Mouse (Mus musculus) kidney, embryonic 16.5 days (tissue): ENCODE results near the gene Zkscan3. TPM values are rescaled to one million over a fixed set of nuclear protein-coding genes. Genes with fewer than 3 reads are reported as not detected.
A peak's percentile ranks its signal among the peaks of the same experiment; 100 is the strongest.

Experiments
- ATAC-seq: fragments of 200-750 bp; cut with Nextera tagmentation; 2 replicates; pipeline ENCODE4 v1.8.0; 2017; ENCODE audit warnings: moderate TSS enrichment; ENCODE audit not compliant: low FRiP score, low TSS enrichment
- H3K27ac ChIP-seq: fragments of 300-500 bp; sonication (generic); 2 replicates; pipeline ENCODE4 v1.5.1; 2014; ENCODE audit warnings: low read length
- H3K27me3 ChIP-seq: fragments of 300-500 bp; sonication (generic); 2 replicates; pipeline ENCODE4 v1.6.1; 2014; ENCODE audit warnings: low read length, control low read depth, mixed read lengths; ENCODE audit not compliant: insufficient read depth
- H3K36me3 ChIP-seq: fragments of 300-500 bp; sonication (generic); 2 replicates; pipeline ENCODE4 v1.6.1; 2014; ENCODE audit warnings: low read length, control low read depth, mixed read lengths; ENCODE audit not compliant: insufficient read depth
- H3K4me1 ChIP-seq: fragments of 300-500 bp; sonication (generic); 2 replicates; pipeline ENCODE4 v1.6.1; 2014; ENCODE audit warnings: low read length, control low read depth, mixed read lengths; ENCODE audit not compliant: insufficient read depth
- H3K4me2 ChIP-seq: fragments of 300-500 bp; sonication (generic); replicated peaks from 2 replicates; pipeline ENCODE4 v1.6.1; 2014; ENCODE audit warnings: low read depth, low read length
- H3K4me3 ChIP-seq: fragments of 300-500 bp; sonication (generic); 2 replicates; pipeline ENCODE4 v1.5.1; 2014; ENCODE audit warnings: mild to moderate bottlenecking, low read length
- H3K9ac ChIP-seq: fragments of 300-500 bp; sonication (generic); replicated peaks from 2 replicates; pipeline ENCODE4 v1.6.1; 2014; ENCODE audit warnings: low read length
- H3K9me3 ChIP-seq: fragments of 300-500 bp; sonication (generic); 2 replicates; pipeline ENCODE4 v1.6.1; 2016; ENCODE audit warnings: low read length, control low read depth
- WGBS: fragments of 180-500 bp; shearing (Covaris S2); extraction: QIAGEN DNeasy Blood & Tissue Kit; methylation state at CpG from one replicate; pipeline ENCODE4 v1.1.7; 2014; 5-methylcytosine and 5-hydroxymethylcytosine counted together
- microRNA counts: library from miRNA; unstranded; fragments of <30 nt; microRNA quantifications from one replicate; lab custom pipeline; 2016
- microRNA-seq: library from miRNA; unstranded; fragments of <30 nt; microRNA quantifications from one replicate; pipeline ENCODE4, GENCODE M21; 2016
- polyA plus RNA-seq: library from polyadenylated mRNA; unstranded; fragments of >200 nt; fragmentation: Nextera tagmentation; extraction: Ambion mirVana; gene quantifications from 2 replicates; pipeline ENCODE4 v1.2.1, GENCODE M21; 2015

The Zkscan3 gene
- polyA plus RNA-seq, 1 experiment from 2014 or later, result 88.0 TPM

GRCm38 (mm10) chr13:21362621-21363248 lies 39.8 kb downstream of the Zkscan3 start, which contains the start of gene Zscan12:
TSS of gene Zscan12 (plus strand) at chr13:21362820.
- Histone ChIP-seq H3K27me3 (no peaks in the 10 kb centered on the region), H3K36me3 (peaks cover 6% of the 10 kb centered on the region; the same call in 1 of the 2 replicates), H3K4me3 (peak within 1 kb of the TSS; percentile 89), H3K9ac (peak within 1 kb of the TSS; percentile 92), H3K4me2 (peak within 1 kb of the TSS; percentile 71), H3K27ac (peak within 1 kb of the TSS; percentile 72), H3K4me1 (peaks cover 19% of the 10 kb centered on the region), H3K9me3 (no peaks in the 10 kb centered on the region)
- under 1% methylated on average over 29 of the region's 29 CpGs for WGBS
- ATAC-seq, result peak; percentile 100

GRCm38 (mm10) chr13:21350593-21350992 lies 52.0 kb downstream of the Zkscan3 start:
- Histone ChIP-seq H3K9ac (no peak overlapping the region), H3K36me3 (no peaks in the 10 kb centered on the region), H3K27ac (no peak overlapping the region), H3K9me3 (no peaks in the 10 kb centered on the region), H3K4me3 (no peak overlapping the region), H3K4me1 (no peaks in the 10 kb centered on the region), H3K4me2 (no peak overlapping the region), H3K27me3 (no peaks in the 10 kb centered on the region)
- ATAC-seq, result no peak

- Histone ChIP-seq H3K36me3 (no peaks in the 10 kb centered on the region), H3K4me3 (no peak within 1 kb of the TSS), H3K4me1 (no peaks in the 10 kb centered on the region), H3K4me2 (no peak within 1 kb of the TSS), H3K27me3 (no peaks in the 10 kb centered on the region), H3K9ac (no peak within 1 kb of the TSS), H3K9me3 (no peaks in the 10 kb centered on the region), H3K27ac (no peak within 1 kb of the TSS)
- WGBS, result 85% methylated on average over 1 of the region's 1 CpGs
- ATAC-seq, result no peak
Observed at GRCm38 (mm10) chr13:21346610-21347009, 55.9 kb downstream of the Zkscan3 start, which contains the start of gene Olfr1367. TSS of gene Olfr1367 (plus strand) at chr13:21346910.

MicroRNA genes within 50 kb of the gene (microRNA counts, 519-probe panel; counts per million panel counts)
- 3,277 counts per million, percentile 76 among the panel's probes with 10 or more counts for microRNA mmu-miR-1896 (lab: Ali Mortazavi, UCI)

Small RNA genes lying within 50 kb of the gene (microRNA-seq; reads per million reads assigned to microRNA genes)
- gene Mir1896 (not detected), gene Mir6942 (not detected)

Other genes starting within 250 kb of the Zkscan3 start
- 130 and 131 TPM in 2 replicates for gene Trim27, start 223.3 kb downstream of the Zkscan3 start, polyA plus RNA-seq
- not detected in 2 replicates for gene Gpx5, start 110.0 kb downstream of the Zkscan3 start, polyA plus RNA-seq
- 10.7 and 11.8 TPM in 2 replicates for gene Gpx6, start 90.6 kb downstream of the Zkscan3 start, polyA plus RNA-seq
- not detected in 2 replicates for gene Olfr1367, start 55.8 kb downstream of the Zkscan3 start, polyA plus RNA-seq
- gene Zscan12, start 39.9 kb downstream of the Zkscan3 start, polyA plus RNA-seq, result 12.9 and 13.9 TPM in 2 replicates
- gene Pgbd1, start 38.3 kb upstream of the Zkscan3 start, polyA plus RNA-seq, result 3.8 and 4.7 TPM in 2 replicates
- gene Zscan26, start 51.0 kb upstream of the Zkscan3 start, polyA plus RNA-seq, result 22.9 and 32.2 TPM in 2 replicates
- gene Nkapl, start 65.8 kb upstream of the Zkscan3 start, polyA plus RNA-seq, result 1.9 and 2.3 TPM in 2 replicates
- gene Zkscan4, start 76.2 kb upstream of the Zkscan3 start, polyA plus RNA-seq, result 4.5 TPM in 2 replicates
- gene Gm10065, start 76.7 kb upstream of the Zkscan3 start, polyA plus RNA-seq, result not detected in 2 replicates
- 0.46 and 1.6 TPM in 2 replicates for gene AK157302, start 92.5 kb upstream of the Zkscan3 start, polyA plus RNA-seq
- 9.9 and 19.3 TPM in 2 replicates for gene Gm11273, start 98.7 kb upstream of the Zkscan3 start, polyA plus RNA-seq
- gene Zkscan8, start 128.4 kb upstream of the Zkscan3 start, polyA plus RNA-seq, result 6.8 and 7.0 TPM in 2 replicates
- 0.16 and 0.17 TPM in 2 replicates for gene Olfr1366, start 140.1 kb upstream of the Zkscan3 start, polyA plus RNA-seq
- gene Olfr1535, start 157.1 kb upstream of the Zkscan3 start, polyA plus RNA-seq, result not detected in 2 replicates
- not detected in 2 replicates for gene Olfr1364, start 179.0 kb upstream of the Zkscan3 start, polyA plus RNA-seq
- gene Olfr1362, start 211.3 kb upstream of the Zkscan3 start, polyA plus RNA-seq, result not detected in 2 replicates
- not detected in 2 replicates for gene Olfr11, start 239.8 kb upstream of the Zkscan3 start, polyA plus RNA-seq